Mouse (Mus musculus): Measurements from ENCODE around the gene Lfng. TPM values are rescaled to one million over a fixed set of nuclear protein-coding genes. Genes with fewer than 3 reads are reported as not detected.
A peak's percentile ranks its signal among the peaks of the same experiment; 100 is the strongest.

The Lfng gene
- polyA plus RNA-seq, 1 experiment from 2014 or later = 50.8 TPM

DNA sequence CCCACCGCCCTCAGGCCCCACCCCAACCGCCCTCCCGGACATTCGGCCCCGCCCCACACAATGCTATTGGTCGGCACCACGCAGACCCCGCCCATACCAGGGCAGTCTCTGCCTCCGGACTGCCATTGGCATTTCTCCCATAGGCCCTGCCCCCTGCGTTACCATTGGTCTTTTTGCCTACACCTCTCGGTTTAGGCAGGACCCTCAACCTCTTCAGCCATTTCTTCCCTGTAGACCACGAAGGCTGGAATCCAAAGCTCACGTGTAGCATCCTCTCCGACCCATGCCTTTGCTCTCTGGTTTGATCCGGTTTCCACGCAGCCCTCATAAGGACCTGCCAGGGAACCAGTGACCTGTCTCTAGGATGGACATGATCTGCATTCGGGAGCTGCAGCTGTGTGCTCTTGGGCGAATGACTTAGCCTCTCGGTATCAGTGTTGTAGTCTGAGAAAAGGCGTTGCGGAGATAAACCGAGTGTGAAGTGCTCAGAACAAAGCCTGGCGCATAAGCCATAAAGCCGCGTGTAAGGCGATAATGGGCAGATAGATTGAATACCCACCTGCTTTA lies 42.1 kb downstream of the Lfng start:
- peaks cover 49% of the 10 kb centered on the region for H3K4me1 ChIP-seq
- H3K4me3 ChIP-seq = peak overlapping the region; percentile 90
- peak; percentile 99 for DNase-seq (ENCODE audit: low spot score)
- H3K9me3 ChIP-seq (replicated peaks) = no peaks in the 10 kb centered on the region
- H3K36me3 ChIP-seq = peaks cover 28% of the 10 kb centered on the region
- H3K27me3 ChIP-seq (ENCODE audit: low read depth, poor library complexity, severe bottlenecking) = peaks cover 9% of the 10 kb centered on the region; the same call in 1 of the 2 replicates
- 4% methylated on average over 26 of the region's 26 CpGs for WGBS
- peak overlapping the region; percentile 100 for H3K27ac ChIP-seq (replicated peaks)

DNA sequence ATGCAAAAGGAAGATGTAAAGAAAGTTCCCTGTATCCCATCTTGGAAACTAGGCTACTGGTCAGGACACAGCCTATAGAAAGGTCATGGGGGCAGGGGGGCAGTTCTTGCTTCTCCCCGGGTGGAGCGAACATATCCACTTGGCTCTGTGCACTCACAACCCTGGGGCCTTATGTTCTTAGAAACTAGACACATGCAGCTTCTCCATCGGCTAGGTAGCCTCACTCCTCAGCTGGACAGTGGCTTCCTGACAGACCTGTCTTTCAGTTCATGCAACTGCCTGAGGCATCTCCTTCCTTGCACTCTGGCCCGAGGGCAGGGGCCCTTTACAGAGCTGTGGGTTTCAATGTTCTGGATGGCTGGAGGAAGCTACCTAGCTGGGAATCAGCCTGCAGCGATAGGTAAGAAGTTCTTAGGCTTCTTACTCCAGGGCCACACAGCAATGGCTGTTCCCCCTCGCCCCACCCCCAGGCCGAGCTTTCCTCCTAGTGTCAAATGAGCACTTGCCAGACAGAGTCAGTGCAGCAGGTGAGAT lies 42.8 kb downstream of the Lfng start:
- peaks cover 45% of the 10 kb centered on the region for H3K4me1 ChIP-seq
- peak overlapping the region; percentile 90 for H3K4me3 ChIP-seq
- no peaks in the 10 kb centered on the region for H3K9me3 ChIP-seq (replicated peaks)
- peaks cover 21% of the 10 kb centered on the region for H3K36me3 ChIP-seq
- peak overlapping the region; percentile 100 for H3K27ac ChIP-seq (replicated peaks)
- peaks cover 9% of the 10 kb centered on the region; the same call in 1 of the 2 replicates for H3K27me3 ChIP-seq (ENCODE audit: low read depth, poor library complexity, severe bottlenecking)
- 63% methylated on average over 7 of the region's 7 CpGs for WGBS
- no peak for DNase-seq (ENCODE audit: low spot score)

DNA sequence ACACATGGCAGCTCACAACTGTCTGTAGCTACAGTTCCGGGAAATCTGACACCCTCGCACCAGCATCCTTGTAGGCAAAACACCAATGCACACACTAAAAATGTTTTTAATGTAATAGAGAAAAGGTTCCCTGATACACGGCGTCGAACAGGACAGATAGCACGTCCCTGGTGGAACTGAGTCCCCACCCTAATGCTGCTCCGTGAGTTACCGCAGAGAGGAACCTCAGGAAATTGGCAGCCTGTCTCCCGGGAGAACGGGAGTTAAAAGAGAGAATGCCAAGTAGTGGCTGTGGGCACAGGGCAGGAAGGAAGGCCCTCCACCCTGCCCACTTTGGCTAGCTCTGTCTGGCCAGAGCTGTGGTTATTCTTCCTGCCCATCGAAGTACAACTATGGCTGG lies 44.1 kb downstream of the Lfng start:
- H3K27me3 ChIP-seq (ENCODE audit: low read depth, poor library complexity, severe bottlenecking) = peaks cover 9% of the 10 kb centered on the region; the same call in 1 of the 2 replicates
- H3K4me3 ChIP-seq = no peak overlapping the region
- H3K4me1 ChIP-seq = peaks cover 33% of the 10 kb centered on the region
- H3K27ac ChIP-seq (replicated peaks) = no peak overlapping the region
- H3K36me3 ChIP-seq = peaks cover 8% of the 10 kb centered on the region
- DNase-seq (ENCODE audit: low spot score) = no peak
- WGBS = 89% methylated on average over 11 of the region's 11 CpGs
- no peaks in the 10 kb centered on the region for H3K9me3 ChIP-seq (replicated peaks)

DNA sequence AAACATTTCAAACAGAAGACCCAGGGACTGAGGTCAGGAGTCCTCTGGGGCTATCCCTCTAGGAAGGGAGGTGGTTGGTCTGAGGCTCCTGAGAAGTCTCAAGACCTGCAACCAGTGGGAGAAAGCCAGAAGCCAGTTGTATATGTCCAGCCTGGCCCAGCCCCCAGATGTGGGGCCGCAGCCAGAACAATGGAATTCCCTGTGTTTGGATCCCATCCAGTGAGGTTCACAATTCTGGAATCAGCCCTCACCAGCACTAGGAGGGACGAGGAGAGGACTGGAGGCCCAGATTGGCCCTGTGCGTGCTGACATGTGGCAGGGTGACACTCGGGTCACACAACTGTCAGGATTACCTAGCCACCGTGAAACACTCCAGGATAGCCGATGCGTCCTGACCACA lies 45.5 kb downstream of the Lfng start:
- H3K27me3 ChIP-seq (ENCODE audit: low read depth, poor library complexity, severe bottlenecking) = peaks cover 9% of the 10 kb centered on the region; the same call in 1 of the 2 replicates
- no peak overlapping the region for H3K4me3 ChIP-seq
- no peak for DNase-seq (ENCODE audit: low spot score)
- no peaks in the 10 kb centered on the region for H3K36me3 ChIP-seq
- 84% methylated on average over 7 of the region's 7 CpGs for WGBS
- no peaks in the 10 kb centered on the region for H3K9me3 ChIP-seq (replicated peaks)
- H3K4me1 ChIP-seq = peaks cover 19% of the 10 kb centered on the region
- H3K27ac ChIP-seq (replicated peaks) = no peak overlapping the region

DNA sequence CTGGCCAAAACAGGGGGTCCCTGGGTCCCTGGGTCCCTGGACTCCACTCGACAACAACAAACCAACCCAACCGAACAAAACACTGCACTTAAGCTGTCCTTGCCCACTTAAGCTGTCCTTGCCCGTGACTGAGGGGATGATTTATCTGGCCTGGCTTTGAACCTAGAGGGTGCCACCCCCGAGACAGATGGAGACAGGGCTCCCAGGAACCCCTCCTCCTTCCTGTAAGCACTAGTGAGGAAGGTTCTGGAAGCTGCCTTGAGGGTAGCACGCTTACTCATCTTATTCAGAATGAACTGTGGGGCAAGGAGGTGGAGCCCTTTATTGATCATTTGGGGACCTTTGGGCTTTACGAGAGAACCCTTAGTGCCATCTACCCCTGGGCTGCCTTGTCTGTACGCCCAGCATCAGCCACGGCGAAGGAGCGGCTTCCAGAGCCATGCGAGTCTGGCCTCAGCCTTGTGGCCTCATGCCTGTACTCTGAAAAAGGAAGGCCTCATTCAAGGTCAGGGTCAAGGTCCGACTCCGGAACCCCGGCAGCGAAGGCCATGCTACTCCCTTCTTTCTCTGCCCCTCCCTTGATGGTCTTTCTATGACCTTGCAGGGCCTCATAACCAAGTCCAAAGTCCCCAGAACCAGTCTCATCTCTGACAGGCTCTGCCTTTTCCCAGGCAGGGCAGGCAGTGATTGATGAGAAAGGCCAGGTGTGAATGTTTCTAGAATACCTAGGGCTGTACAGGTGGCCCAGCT lies 47.2 kb downstream of the Lfng start:
- Histone ChIP-seq H3K9me3 (replicated peaks) (no peaks in the 10 kb centered on the region), H3K36me3 (no peaks in the 10 kb centered on the region), H3K27ac (replicated peaks) (no peak overlapping the region), H3K4me3 (no peak overlapping the region), H3K4me1 (peaks cover 10% of the 10 kb centered on the region), H3K27me3 (ENCODE audit: low read depth, poor library complexity, severe bottlenecking) (peaks cover 9% of the 10 kb centered on the region; the same call in 1 of the 2 replicates)
- DNase-seq (ENCODE audit: low spot score) = no peak
- WGBS = 88% methylated on average over 15 of the region's 15 CpGs

DNA sequence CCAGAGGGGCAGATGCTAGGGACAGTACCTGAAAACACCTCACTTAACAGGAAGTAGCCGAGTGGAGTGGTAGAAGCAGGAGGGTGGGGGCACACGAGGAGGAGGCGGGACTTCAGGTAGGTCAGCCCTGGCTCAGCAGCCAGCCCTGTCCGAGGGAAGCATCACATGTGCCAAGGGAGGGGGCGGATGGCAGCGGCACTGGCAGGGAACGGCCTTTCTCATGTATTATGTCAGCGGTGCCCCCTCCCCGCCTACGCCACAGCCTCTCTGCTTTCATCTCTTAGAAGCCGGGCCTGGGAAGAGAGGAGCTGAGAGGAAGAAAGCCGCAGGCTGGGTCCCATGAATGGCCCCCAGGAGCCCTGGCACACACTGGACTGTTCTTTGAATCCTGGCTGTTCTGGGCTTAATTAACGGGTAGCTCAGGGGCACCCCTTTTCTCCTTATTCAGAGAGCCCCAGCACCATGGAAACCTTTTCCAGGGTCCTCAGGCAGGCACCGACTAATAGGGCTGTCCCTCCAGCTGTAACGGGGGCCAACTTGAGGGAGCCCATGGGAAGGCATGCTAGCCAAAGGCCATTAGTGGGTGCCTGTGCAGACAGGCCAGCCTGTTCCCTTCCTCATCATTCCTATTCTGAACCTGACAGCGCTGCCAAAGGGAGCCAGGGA lies 52.6 kb downstream of the Lfng start:
- DNase-seq (ENCODE audit: low spot score) = no peak
- H3K27ac ChIP-seq (replicated peaks) = 0 out of 2 replicates have a peak overlapping the region, but pooled peaks have one; percentile 20
- no peaks in the 10 kb centered on the region for H3K9me3 ChIP-seq (replicated peaks)
- 39% methylated on average over 16 of the region's 16 CpGs for WGBS
- H3K4me3 ChIP-seq = peak overlapping the region; percentile 14; the same call in 1 of the 2 replicates
- no peaks in the 10 kb centered on the region for H3K27me3 ChIP-seq (ENCODE audit: low read depth, poor library complexity, severe bottlenecking)
- H3K4me1 ChIP-seq = peaks cover 15% of the 10 kb centered on the region
- H3K36me3 ChIP-seq = 0 out of 2 replicates have a peak, but pooled peaks cover 3% of the 10 kb centered on the region

DNA sequence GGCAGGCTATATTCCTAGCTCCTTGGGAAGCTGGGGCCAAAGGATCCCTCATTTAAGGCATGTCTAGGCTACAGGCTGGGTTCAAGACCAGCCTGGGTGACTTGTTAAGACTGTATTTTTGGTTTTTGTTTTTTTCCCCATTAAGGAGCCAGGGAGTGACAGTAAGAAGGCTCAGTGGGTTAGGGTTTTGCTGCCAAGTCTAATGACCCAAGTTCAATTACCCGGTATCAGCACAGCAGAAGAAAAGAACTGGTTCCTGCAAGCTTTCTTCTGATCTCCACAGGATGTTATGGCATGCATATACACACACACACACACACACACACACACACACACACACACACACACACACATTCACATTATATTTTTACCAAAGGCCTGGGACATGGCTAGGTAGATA lies 53.3 kb downstream of the Lfng start:
- DNase-seq (ENCODE audit: low spot score) = no peak
- Histone ChIP-seq H3K27ac (replicated peaks) (no peak overlapping the region), H3K4me3 (no peak overlapping the region), H3K9me3 (replicated peaks) (no peaks in the 10 kb centered on the region), H3K27me3 (ENCODE audit: low read depth, poor library complexity, severe bottlenecking) (no peaks in the 10 kb centered on the region), H3K4me1 (peaks cover 15% of the 10 kb centered on the region), H3K36me3 (0 out of 2 replicates have a peak, but pooled peaks cover 5% of the 10 kb centered on the region)
- WGBS = 95% methylated on average over 1 of the region's 1 CpGs

DNA sequence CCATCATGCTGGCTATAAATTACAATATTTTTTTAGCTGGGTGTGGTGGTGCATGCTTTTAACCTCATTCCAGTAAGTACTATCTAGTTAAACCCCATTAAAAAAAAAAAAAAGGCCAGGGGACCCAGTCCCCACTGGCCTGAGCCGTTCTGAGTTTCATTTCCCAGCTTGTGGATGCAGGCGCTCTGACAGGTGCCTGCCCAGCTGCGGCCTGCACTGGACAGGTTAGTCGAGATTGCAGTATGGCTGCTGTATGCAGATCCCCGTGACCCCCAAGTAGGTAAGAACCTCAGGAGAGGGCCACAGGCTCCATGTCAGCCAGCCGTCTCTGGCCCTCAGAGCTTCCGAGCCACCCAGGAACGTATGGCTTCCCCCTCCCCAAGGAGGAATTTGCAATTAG lies 54.3 kb downstream of the Lfng start:
- H3K4me3 ChIP-seq = no peak overlapping the region
- H3K4me1 ChIP-seq = peaks cover 15% of the 10 kb centered on the region
- H3K36me3 ChIP-seq = peaks cover 13% of the 10 kb centered on the region
- no peaks in the 10 kb centered on the region for H3K9me3 ChIP-seq (replicated peaks)
- DNase-seq (ENCODE audit: low spot score) = no peak
- H3K27me3 ChIP-seq (ENCODE audit: low read depth, poor library complexity, severe bottlenecking) = no peaks in the 10 kb centered on the region
- WGBS = 84% methylated on average over 8 of the region's 8 CpGs
- H3K27ac ChIP-seq (replicated peaks) = no peak overlapping the region

DNA sequence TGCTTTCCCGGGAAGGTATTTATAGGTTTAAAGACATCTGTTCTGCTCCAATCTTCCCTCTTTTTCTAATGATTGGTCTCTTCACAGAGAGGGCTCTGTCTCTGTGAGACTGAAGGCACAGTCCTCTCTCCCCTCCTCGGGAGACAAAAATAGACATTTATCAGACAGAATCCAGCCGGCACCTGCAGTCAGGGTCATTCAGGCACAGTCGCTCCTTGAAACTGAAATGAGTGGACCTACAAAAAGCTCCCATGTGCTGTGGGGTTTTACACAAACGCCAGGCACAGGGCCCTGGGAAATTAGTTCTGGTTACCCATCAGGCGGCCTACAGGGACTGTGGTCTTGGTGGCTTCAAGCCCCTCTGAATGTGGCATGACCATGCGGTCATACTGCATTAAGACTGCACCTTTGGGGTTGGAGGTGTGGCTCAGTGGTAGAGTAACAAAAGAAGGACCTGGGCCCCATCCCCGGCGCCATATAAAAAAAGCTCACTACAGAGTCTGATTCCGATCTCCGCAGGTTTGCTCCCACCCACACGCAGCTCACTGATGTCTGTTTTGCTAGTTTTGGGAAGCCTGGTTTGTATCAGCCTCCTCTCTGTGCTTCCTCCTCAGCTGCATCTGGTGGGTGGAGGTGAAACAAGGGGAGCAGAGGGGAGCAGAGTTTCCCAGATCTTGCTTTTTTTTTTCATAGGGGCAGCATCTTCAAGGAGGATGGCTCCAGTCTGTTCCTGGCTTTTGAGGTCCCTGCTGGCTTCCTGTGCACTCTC lies 54.9 kb downstream of the Lfng start:
- WGBS = 81% methylated on average over 12 of the region's 12 CpGs
- H3K9me3 ChIP-seq (replicated peaks) = no peaks in the 10 kb centered on the region
- no peak overlapping the region for H3K4me3 ChIP-seq
- H3K27me3 ChIP-seq (ENCODE audit: low read depth, poor library complexity, severe bottlenecking) = no peaks in the 10 kb centered on the region
- peaks cover 13% of the 10 kb centered on the region for H3K36me3 ChIP-seq
- no peak for DNase-seq (ENCODE audit: low spot score)
- H3K4me1 ChIP-seq = peaks cover 15% of the 10 kb centered on the region
- H3K27ac ChIP-seq (replicated peaks) = no peak overlapping the region

DNA sequence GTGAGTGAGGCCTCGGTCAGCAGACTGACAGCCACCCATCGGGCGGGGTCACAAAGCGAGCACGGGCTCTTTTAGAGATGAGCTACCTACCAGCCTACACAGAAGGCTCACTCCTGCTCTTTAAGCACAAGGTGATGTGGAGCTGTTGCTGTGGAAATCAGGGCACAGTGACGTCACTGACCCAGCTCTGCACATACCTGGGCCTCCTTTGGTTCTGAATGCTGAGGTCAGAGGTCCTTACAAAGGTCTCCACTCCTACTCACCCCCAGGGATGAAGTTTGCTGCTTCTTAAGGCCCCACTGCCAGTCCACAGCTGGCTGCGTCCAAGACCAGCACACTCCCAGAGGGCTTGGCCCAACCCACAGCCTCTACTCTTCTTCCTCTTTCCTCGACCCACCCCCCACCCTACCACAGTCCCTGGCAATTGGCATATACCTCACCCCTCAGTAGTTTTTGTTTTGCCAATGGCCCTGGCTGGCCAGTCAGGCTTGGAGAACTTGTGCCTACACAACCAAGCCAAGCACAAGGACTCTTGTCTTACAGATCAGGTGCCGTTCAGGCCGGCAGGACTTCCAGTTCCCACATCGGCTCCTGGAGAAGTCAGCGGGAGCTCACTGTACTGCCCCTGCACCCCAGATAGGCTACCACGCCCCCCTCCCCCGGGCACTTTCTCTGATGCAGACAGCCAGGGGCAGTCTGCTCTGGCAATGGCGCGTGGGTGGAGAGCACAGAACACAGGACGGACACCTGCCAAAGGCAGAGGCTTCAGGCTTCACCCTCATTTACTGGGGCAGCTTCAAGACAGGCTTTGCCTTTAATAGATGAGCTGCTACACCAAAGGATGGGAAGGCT lies 55.8 kb downstream of the Lfng start:
- Histone ChIP-seq H3K27ac (replicated peaks) (no peak overlapping the region), H3K27me3 (ENCODE audit: low read depth, poor library complexity, severe bottlenecking) (no peaks in the 10 kb centered on the region), H3K4me3 (no peak overlapping the region), H3K36me3 (peaks cover 18% of the 10 kb centered on the region), H3K4me1 (peaks cover 15% of the 10 kb centered on the region), H3K9me3 (replicated peaks) (no peaks in the 10 kb centered on the region)
- DNase-seq (ENCODE audit: low spot score) = no peak
- WGBS = 76% methylated on average over 17 of the region's 17 CpGs

DNA sequence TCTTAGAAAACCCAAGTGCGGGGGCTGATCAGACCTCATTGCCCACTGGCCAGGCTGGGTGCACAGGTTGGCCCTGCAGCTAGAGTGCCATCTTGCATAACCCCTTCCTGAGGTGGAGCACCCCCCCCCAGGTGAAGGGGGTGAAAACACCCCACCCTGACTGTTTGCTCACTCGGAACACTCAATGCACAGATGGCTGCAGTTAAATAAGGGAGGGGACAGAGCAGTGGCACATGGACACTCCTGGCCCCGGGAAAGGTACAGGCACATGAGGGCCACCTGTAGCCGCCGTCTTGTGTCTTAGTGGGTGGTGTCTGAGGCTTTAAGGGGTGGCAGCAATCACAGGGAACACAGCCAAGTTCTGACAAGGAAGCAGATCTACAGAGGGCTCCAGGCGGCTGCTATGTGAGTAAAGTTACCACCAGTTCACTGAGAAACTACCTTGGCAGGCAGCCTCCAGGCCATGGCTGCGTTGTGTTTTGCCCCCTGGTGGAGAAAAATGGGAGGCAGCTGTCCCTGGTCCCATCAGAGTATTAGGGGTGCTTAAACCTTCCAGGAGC lies 56.6 kb downstream of the Lfng start:
- peak; percentile 48 for DNase-seq (ENCODE audit: low spot score)
- WGBS = 66% methylated on average over 7 of the region's 7 CpGs
- Histone ChIP-seq H3K4me3 (no peak overlapping the region), H3K27ac (replicated peaks) (no peak overlapping the region), H3K27me3 (ENCODE audit: low read depth, poor library complexity, severe bottlenecking) (no peaks in the 10 kb centered on the region), H3K4me1 (peaks cover 15% of the 10 kb centered on the region), H3K9me3 (replicated peaks) (0 out of 2 replicates have a peak, but pooled peaks cover 2% of the 10 kb centered on the region), H3K36me3 (peaks cover 25% of the 10 kb centered on the region)

Data from midbrain, embryonic 10.5 days (tissue).